Mouse (Mus musculus) liver, embryonic 14.5 days (tissue): ENCODE measurements around the gene Nutf2-ps1. TPM values are rescaled to one million over a fixed set of nuclear protein-coding genes. Genes with fewer than 3 reads are reported as not detected.

ENCODE experiments used
- ATAC-seq: fragments of 200-750 bp; cut with Nextera tagmentation; 2 replicates; pipeline ENCODE4 v1.8.0; 2017; ENCODE audit warnings: moderate number of reproducible peaks, mild to moderate bottlenecking, moderate library complexity; ENCODE audit not compliant: insufficient read depth
- DNase-seq, 3 experiments: peaks; one replicate each; pipeline ENCODE4 v3.0.0-alpha.2; 2012 to 2013; ENCODE audit warnings: low read depth in 3 of 3, low spot score in 3 of 3
- H3K27ac ChIP-seq: fragments of 300-500 bp; sonication (generic); 2 replicates; pipeline ENCODE4 v1.5.1; 2014; ENCODE audit warnings: moderate library complexity, mild to moderate bottlenecking, control low read depth, inconsistent platforms
- H3K27me3 ChIP-seq: fragments of 300-500 bp; sonication (generic); 2 replicates; pipeline ENCODE4 v1.6.1; 2014; ENCODE audit warnings: mild to moderate bottlenecking, low read length, moderate library complexity; ENCODE audit not compliant: control insufficient read depth, insufficient read depth
- H3K36me3 ChIP-seq: fragments of 300-500 bp; sonication (generic); replicated peaks from 2 replicates; pipeline ENCODE4 v1.6.1; 2014; ENCODE audit warnings: low read depth; ENCODE audit not compliant: control insufficient read depth, insufficient read depth
- H3K4me1 ChIP-seq, 2 experiments: fragments of 200-500 bp in 1 of 2; fragments of 300-500 bp in 1 of 2; sonication (generic) in 1 of 2; replicated peaks; 2 replicates each; pipeline ENCODE4 v1.6.1; 2012 to 2014; ENCODE audit warnings: antibody characterized with exemption in 1 of 2, inconsistent platforms in 1 of 2, low read length in 1 of 2; ENCODE audit not compliant: control insufficient read depth in 2 of 2, insufficient read depth in 2 of 2
- H3K4me2 ChIP-seq: fragments of 300-500 bp; sonication (generic); 2 replicates; pipeline ENCODE4 v1.6.1; 2014; ENCODE audit warnings: low read depth, mild to moderate bottlenecking, control low read depth, moderate library complexity
- H3K4me3 ChIP-seq, 2 experiments: fragments of 200-500 bp in 1 of 2; fragments of 300-500 bp in 1 of 2; sonication (generic) in 1 of 2; 2 replicates each; pipeline ENCODE4 v1.5.1; 2012 to 2014; ENCODE audit warnings: low read depth in 2 of 2, low read length in 2 of 2, mild to moderate bottlenecking in 2 of 2, control low read depth in 1 of 2, inconsistent platforms in 1 of 2, moderate library complexity in 1 of 2; ENCODE audit not compliant: insufficient read depth in 1 of 2
- H3K9ac ChIP-seq: fragments of 300-500 bp; sonication (generic); replicated peaks from 2 replicates; pipeline ENCODE4 v1.6.1; 2014; ENCODE audit warnings: mild to moderate bottlenecking, control low read depth, moderate library complexity
- H3K9me3 ChIP-seq: fragments of 300-500 bp; sonication (generic); 2 replicates; pipeline ENCODE4 v1.6.1; 2016; ENCODE audit warnings: low read length, mixed read lengths; ENCODE audit not compliant: control insufficient read depth
- CTCF ChIP-seq: IDR thresholded peaks from 2 replicates; pipeline ENCODE4 v1.5.1; 2016; ENCODE audit warnings: antibody characterized with exemption, low read depth, control low read depth
- EP300 ChIP-seq: IDR thresholded peaks from 2 replicates; pipeline ENCODE4 v1.6.1; 2016; ENCODE audit warnings: antibody characterized with exemption, low read depth
- WGBS: fragments of 180-500 bp; shearing (Covaris S2); extraction: QIAGEN DNeasy Blood & Tissue Kit; methylation state at CpG from one replicate; pipeline ENCODE4 v1.1.7; 2014; ENCODE audit not compliant: insufficient replicate concordance; 5-methylcytosine and 5-hydroxymethylcytosine counted together
- polyA plus RNA-seq, 2 experiments: library from polyadenylated mRNA; depleted of rRNA in 1 of 2; stranded (reverse) in 1 of 2; unstranded in 1 of 2; fragments of >200 nt; fragmentation: Nextera tagmentation in 1 of 2; extraction: Ambion mirVana in 1 of 2; gene quantifications; 2 replicates each; pipeline versions ENCODE4 v1.2.1 to v1.2.3; 2012 to 2014

Nutf2-ps1 gene
- polyA plus RNA-seq, 2 experiments = 45.0 to 167 TPM

GRCm38 (mm10) chr19:53578597-53579252 is 10.1 kb downstream of the Nutf2-ps1 start:
- no peak overlapping the region for H3K4me2 ChIP-seq
- no peak for ATAC-seq
- WGBS = 8% methylated on average over 8 of the region's 8 CpGs

GRCm38 (mm10) chr19:53577025-53577800 is 11.7 kb downstream of the Nutf2-ps1 start:
- TF ChIP-seq EP300 (no peak), CTCF (no peak)
- no peak for ATAC-seq
- Histone ChIP-seq H3K4me1 (peaks cover 0 to 8% of the 10 kb centered on the region in 2 experiments; a peak in 1 of 4 replicates), H3K4me3 (no peak overlapping the region), H3K27ac (no peak overlapping the region), H3K9me3 (no peaks in the 10 kb centered on the region), H3K9ac (no peak overlapping the region), H3K36me3 (no peaks in the 10 kb centered on the region), H3K27me3 (no peaks in the 10 kb centered on the region), H3K4me2 (no peak overlapping the region)
- no peak for DNase-seq
- WGBS = 68% methylated on average over 11 of the region's 11 CpGs

More at GRCm38 (mm10) chr19:53578597-53579252, 10.1 kb downstream of the Nutf2-ps1 start:
- H3K4me1 ChIP-seq = peaks cover 0 to 8% of the 10 kb centered on the region in 2 experiments; a peak in 1 of 4 replicates
- peak in 2 of 3 experiments; percentile 47 to 50 for DNase-seq
- H3K27ac ChIP-seq = no peak overlapping the region
- no peak overlapping the region for H3K4me3 ChIP-seq
- no peaks in the 10 kb centered on the region for H3K9me3 ChIP-seq
- TF ChIP-seq CTCF = peak; percentile 83
- TF ChIP-seq EP300 = no peak
- no peaks in the 10 kb centered on the region for H3K36me3 ChIP-seq
- no peaks in the 10 kb centered on the region for H3K27me3 ChIP-seq
- no peak overlapping the region for H3K9ac ChIP-seq

- Histone ChIP-seq H3K9me3 (no peaks in the 10 kb centered on the region), H3K4me1 (peaks cover 0 to 17% of the 10 kb centered on the region in 2 experiments; a peak in 3 of 4 replicates), H3K36me3 (no peaks in the 10 kb centered on the region), H3K27me3 (no peaks in the 10 kb centered on the region), H3K27ac (no peak overlapping the region), H3K4me3 (no peak overlapping the region), H3K9ac (no peak overlapping the region), H3K4me2 (no peak overlapping the region)
- 64% methylated on average over 7 of the region's 7 CpGs for WGBS
- no peak for TF ChIP-seq EP300
- TF ChIP-seq CTCF = no peak
- ATAC-seq = no peak
- DNase-seq = no peak
Observed at GRCm38 (mm10) chr19:53576061-53576460, 12.8 kb downstream of the Nutf2-ps1 start.

GRCm38 (mm10) chr19:53575296-53576010 is 13.4 kb downstream of the Nutf2-ps1 start:
- DNase-seq (no peak), ATAC-seq (no peak)
- Histone ChIP-seq H3K4me2 (no peak overlapping the region), H3K27ac (no peak overlapping the region), H3K9me3 (no peaks in the 10 kb centered on the region), H3K27me3 (no peaks in the 10 kb centered on the region), H3K4me1 (peaks cover 0 to 19% of the 10 kb centered on the region in 2 experiments; a peak in 3 of 4 replicates), H3K36me3 (no peaks in the 10 kb centered on the region), H3K4me3 (no peak overlapping the region), H3K9ac (no peak overlapping the region)
- 49% methylated on average over 4 of the region's 4 CpGs for WGBS
- TF ChIP-seq CTCF = no peak
- TF ChIP-seq EP300 = no peak

GRCm38 (mm10) chr19:53574546-53574945 is 14.3 kb downstream of the Nutf2-ps1 start:
- H3K4me3 ChIP-seq = no peak overlapping the region
- H3K27ac ChIP-seq = no peak overlapping the region
- no peaks in the 10 kb centered on the region for H3K9me3 ChIP-seq
- H3K4me2 ChIP-seq = no peak overlapping the region
- no peaks in the 10 kb centered on the region for H3K36me3 ChIP-seq
- no peak overlapping the region for H3K9ac ChIP-seq
- no peak for TF ChIP-seq EP300
- no peak for TF ChIP-seq CTCF
- ATAC-seq = no peak
- 62% methylated on average over 7 of the region's 7 CpGs for WGBS
- H3K27me3 ChIP-seq = no peaks in the 10 kb centered on the region
- peaks cover 0 to 19% of the 10 kb centered on the region in 2 experiments; a peak in 3 of 4 replicates for H3K4me1 ChIP-seq
- DNase-seq = no peak
